Mouse (Mus musculus) myocyte (in vitro differentiated cells): ENCODE data around the gene Ppp6r2. TPM values are rescaled to one million over a fixed set of nuclear protein-coding genes. Genes with fewer than 3 reads are reported as not detected.

Experiments
- H3K27me3 ChIP-seq: one replicate; pipeline ENCODE4 v1.6.1; 2011; ENCODE audit not compliant: control insufficient read depth, insufficient read depth, insufficient read length
- H3K36me3 ChIP-seq: one replicate; pipeline ENCODE4 v1.6.1; 2011; ENCODE audit not compliant: control insufficient read depth, insufficient read depth
- H3K4me2 ChIP-seq: one replicate; pipeline ENCODE4 v1.6.1; 2011; ENCODE audit warnings: low read depth, control low read depth
- H3K4me3 ChIP-seq: one replicate; pipeline ENCODE4 v1.5.1; 2011; ENCODE audit warnings: mild to moderate bottlenecking, control low read depth, moderate library complexity
- H3K79me2 ChIP-seq: one replicate; pipeline ENCODE4 v1.6.1; 2011; ENCODE audit not compliant: control insufficient read depth, insufficient read depth
- H3ac ChIP-seq: one replicate; pipeline ENCODE4 v1.6.1; 2011; ENCODE audit not compliant: control insufficient read depth, insufficient read length
- CEBPB ChIP-seq: IDR thresholded peaks from 2 replicates; pipeline ENCODE4 v1.6.1; 2011; ENCODE audit warnings: mild to moderate bottlenecking, moderate library complexity; ENCODE audit not compliant: poor library complexity, insufficient read depth, severe bottlenecking
- E2F4 ChIP-seq: IDR thresholded peaks from one replicate; pipeline ENCODE4 v1.6.1; 2011; ENCODE audit warnings: mild to moderate bottlenecking, control low read depth, moderate library complexity; ENCODE audit not compliant: insufficient read depth
- MAX ChIP-seq: IDR thresholded peaks from one replicate; pipeline ENCODE4 v1.6.1; 2011; ENCODE audit warnings: low read depth, mild to moderate bottlenecking, control low read depth
- MYOD1 ChIP-seq, 3 experiments: IDR thresholded peaks; one replicate each; pipeline ENCODE4 v1.6.1; 2011; ENCODE audit warnings: control low read depth in 2 of 3, low read depth in 2 of 3, mild to moderate bottlenecking in 2 of 3, moderate library complexity in 1 of 3; ENCODE audit not compliant: insufficient read length in 2 of 3, control insufficient read depth in 1 of 3
- MYOG ChIP-seq, 3 experiments: IDR thresholded peaks; one replicate each; pipeline ENCODE4 v1.6.1; 2011; ENCODE audit warnings: control low read depth in 2 of 3, low read depth in 2 of 3, mild to moderate bottlenecking in 2 of 3; ENCODE audit not compliant: insufficient read length in 2 of 3, control insufficient read depth in 1 of 3, insufficient read depth in 1 of 3
- POLR2A ChIP-seq: IDR thresholded peaks from one replicate; pipeline ENCODE4 v1.6.1; 2011; ENCODE audit warnings: low read depth, mild to moderate bottlenecking, control low read depth, moderate library complexity; ENCODE audit not compliant: insufficient read length
- POLR2AphosphoS2 ChIP-seq: IDR thresholded peaks from one replicate; pipeline ENCODE4 v1.6.1; 2011; ENCODE audit warnings: low read depth, control low read depth; ENCODE audit not compliant: insufficient read length
- REST ChIP-seq: IDR thresholded peaks from one replicate; pipeline ENCODE4 v1.6.1; 2011; ENCODE audit warnings: mild to moderate bottlenecking, control low read depth, moderate library complexity; ENCODE audit not compliant: insufficient read depth, insufficient read length
- SRF ChIP-seq: IDR thresholded peaks from one replicate; pipeline ENCODE4 v1.6.1; 2011; ENCODE audit warnings: low read depth; ENCODE audit not compliant: control insufficient read depth, insufficient read length
- TCF12 ChIP-seq: IDR thresholded peaks from one replicate; pipeline ENCODE4 v1.6.1; 2011; ENCODE audit warnings: mild to moderate bottlenecking, control low read depth; ENCODE audit not compliant: poor library complexity, insufficient read depth, severe bottlenecking
- TCF3 ChIP-seq: IDR thresholded peaks from one replicate; pipeline ENCODE4 v1.6.1; 2011; ENCODE audit warnings: low read depth, control low read depth; ENCODE audit not compliant: insufficient read length
- USF1 ChIP-seq: IDR thresholded peaks from one replicate; pipeline ENCODE4 v1.6.1; 2011; ENCODE audit warnings: low read depth, mild to moderate bottlenecking, control low read depth, moderate library complexity
- polyA plus RNA-seq: library from polyadenylated mRNA; unstranded; fragments of >200 nt; fragmentation: generic; extraction: Trizol; gene quantifications from one replicate; pipeline ENCODE4 v1.2.1, GENCODE M21; 2012; ENCODE audit warnings: missing spikeins

The Ppp6r2 gene
- polyA plus RNA-seq, 1 experiment: 43.6 TPM

DNA sequence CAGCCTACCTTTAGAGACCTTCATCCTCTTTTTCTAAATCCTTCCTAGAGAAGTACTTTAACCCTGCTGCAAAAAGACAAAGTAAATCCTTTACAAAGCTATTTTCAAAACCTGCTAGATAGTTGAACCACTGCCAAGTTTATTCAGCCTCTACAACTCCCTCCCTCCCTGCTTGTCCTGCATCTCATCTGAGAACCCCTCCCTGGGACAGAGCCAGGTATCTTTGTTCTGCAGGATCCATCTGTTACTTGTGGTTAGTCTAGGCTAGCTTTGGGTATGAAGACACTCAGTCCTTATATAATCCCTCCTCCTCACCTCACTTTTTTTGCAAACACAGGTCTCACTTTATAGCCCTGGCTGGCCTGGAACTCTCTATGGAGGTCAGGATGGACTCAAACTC, 73.7 kb downstream of the Ppp6r2 start:
- H3K79me2 ChIP-seq: no peaks in the 10 kb centered on the region
- no peaks in the 10 kb centered on the region for H3K27me3 ChIP-seq

DNA sequence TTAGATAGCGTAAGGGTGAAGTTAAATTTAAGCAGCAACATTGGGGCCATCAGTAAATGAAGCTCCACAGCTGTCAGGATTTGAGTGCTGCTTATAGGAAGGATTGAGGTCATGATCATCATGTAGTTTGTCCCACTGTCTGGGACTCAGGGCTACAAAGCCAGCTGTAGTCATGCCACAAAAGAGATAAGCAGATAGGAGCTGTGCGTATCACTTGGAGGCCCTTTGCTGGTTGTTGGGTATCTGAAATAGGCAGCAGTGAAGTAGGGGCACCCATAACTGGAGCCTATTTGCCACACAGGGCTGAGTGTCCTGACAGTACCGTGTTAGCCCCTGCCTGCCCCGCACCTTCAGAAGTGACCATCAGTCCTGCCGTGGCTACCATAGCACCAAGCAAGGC, 74.1 kb downstream of the Ppp6r2 start:
- H3ac ChIP-seq: no peak overlapping the region
- no peaks in the 10 kb centered on the region for H3K27me3 ChIP-seq
- H3K4me3 ChIP-seq: no peak overlapping the region
- H3K79me2 ChIP-seq: no peaks in the 10 kb centered on the region
- peaks cover 65% of the 10 kb centered on the region for H3K36me3 ChIP-seq
- H3K4me2 ChIP-seq: no peak overlapping the region
- no peak for TF ChIP-seq CEBPB
- TF ChIP-seq POLR2AphosphoS2: peak; percentile 86
- no peak for TF ChIP-seq SRF
- TF ChIP-seq TCF3: no peak
- no peak for TF ChIP-seq MYOD1 (IDR thresholded peaks at IDR 0.05; ENCODE audit: control insufficient read depth in 1 of 3, insufficient read length in 2 of 3, low read depth in 2 of 3)
- no peak for TF ChIP-seq USF1
- no peak for TF ChIP-seq MYOG (IDR thresholded peaks at IDR 0.05; ENCODE audit: control insufficient read depth in 1 of 3, insufficient read depth in 1 of 3, insufficient read length in 2 of 3, low read depth in 2 of 3)

More for the DNA sequence above, 73.7 kb downstream of the Ppp6r2 start:
- no peak for TF ChIP-seq CEBPB
- TF ChIP-seq POLR2AphosphoS2: peak; percentile 3
- no peak overlapping the region for H3K4me2 ChIP-seq
- no peak overlapping the region for H3K4me3 ChIP-seq
- no peak overlapping the region for H3ac ChIP-seq
- H3K36me3 ChIP-seq: peaks cover 60% of the 10 kb centered on the region

DNA sequence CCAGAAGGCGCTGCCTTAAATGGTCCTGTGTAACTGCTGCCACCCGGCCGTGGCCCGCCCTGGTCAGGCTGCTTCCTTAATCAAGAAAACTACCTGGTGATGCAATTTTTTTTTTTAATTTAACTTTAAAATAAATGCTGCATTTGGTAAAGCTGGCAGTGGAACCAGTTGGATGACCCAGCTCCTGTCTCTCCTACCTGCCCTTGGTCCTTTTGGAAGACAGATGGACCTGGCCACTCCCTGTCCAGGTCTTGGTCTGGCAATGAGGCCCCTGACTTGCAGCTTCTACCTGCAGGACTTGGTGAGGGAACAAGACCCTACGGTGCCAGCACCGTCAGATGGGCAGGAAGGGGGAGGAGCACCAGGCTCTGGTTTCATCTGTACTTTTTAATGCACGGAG, 74.8 kb downstream of the Ppp6r2 start:
- Histone ChIP-seq H3K36me3 (peaks cover 71% of the 10 kb centered on the region), H3ac (no peak overlapping the region), H3K79me2 (no peaks in the 10 kb centered on the region), H3K4me2 (no peak overlapping the region), H3K4me3 (no peak overlapping the region), H3K27me3 (no peaks in the 10 kb centered on the region)
- no peak for TF ChIP-seq TCF12
- TF ChIP-seq POLR2A: no peak
- no peak for TF ChIP-seq USF1
- TF ChIP-seq E2F4: no peak
- TF ChIP-seq CEBPB: no peak
- no peak for TF ChIP-seq MYOG (IDR thresholded peaks at IDR 0.05; ENCODE audit: control insufficient read depth in 1 of 3, insufficient read depth in 1 of 3, insufficient read length in 2 of 3, low read depth in 2 of 3)
- no peak for TF ChIP-seq REST

DNA sequence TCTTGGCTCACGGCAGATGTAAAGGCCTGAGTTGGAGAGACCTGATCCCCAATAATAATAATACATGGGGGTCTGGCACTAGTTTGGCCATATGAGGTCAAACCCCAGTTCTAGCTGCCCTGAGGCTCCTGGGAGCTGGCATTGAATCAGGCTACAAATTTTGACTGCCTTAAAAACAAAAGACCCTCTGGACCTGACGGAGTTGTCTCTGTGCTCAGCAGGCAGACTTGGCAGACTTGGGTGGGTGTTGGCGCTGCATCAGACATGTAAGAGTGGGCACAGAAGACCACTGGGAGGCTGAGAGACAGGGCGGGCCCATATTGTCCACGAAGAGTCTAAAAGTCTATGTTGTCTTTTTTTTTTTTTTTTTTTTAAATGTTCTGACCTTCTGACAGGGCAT, 75.2 kb downstream of the Ppp6r2 start:
- Histone ChIP-seq H3K36me3 (peaks cover 72% of the 10 kb centered on the region), H3K27me3 (no peaks in the 10 kb centered on the region), H3K79me2 (no peaks in the 10 kb centered on the region), H3K4me2 (no peak overlapping the region), H3K4me3 (no peak overlapping the region), H3ac (no peak overlapping the region)
- no peak for TF ChIP-seq CEBPB
- peak; percentile 48 for TF ChIP-seq POLR2AphosphoS2
- no peak for TF ChIP-seq TCF3
- no peak for TF ChIP-seq MYOD1 (IDR thresholded peaks at IDR 0.05; ENCODE audit: control insufficient read depth in 1 of 3, insufficient read length in 2 of 3, low read depth in 2 of 3)
- no peak for TF ChIP-seq TCF12

DNA sequence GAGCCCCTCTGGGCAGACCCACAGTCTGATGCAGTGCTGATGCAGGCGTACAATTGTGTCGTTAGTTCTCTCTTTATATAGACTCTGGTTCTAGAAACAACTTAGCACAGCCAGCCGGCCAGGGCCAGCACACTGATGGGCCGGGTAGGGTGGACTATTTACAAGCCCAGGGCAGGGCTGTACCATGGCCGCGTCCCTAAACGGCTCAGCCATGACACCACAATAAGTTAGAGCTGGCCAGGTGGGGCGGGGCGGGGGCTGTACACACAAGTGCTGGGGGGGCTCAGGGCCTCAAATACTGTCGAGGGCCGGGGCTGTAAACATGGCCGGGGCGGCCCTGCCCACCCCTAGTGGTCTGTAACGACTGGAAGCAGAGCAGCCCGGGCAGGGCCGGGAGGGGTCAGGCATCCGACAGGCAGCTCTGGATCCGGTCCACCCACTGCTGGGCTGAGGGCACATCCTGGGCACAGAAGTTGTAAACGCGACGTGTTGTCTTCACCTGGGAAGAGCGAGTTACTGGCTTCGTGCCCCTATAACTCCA, 76.9 kb downstream of the Ppp6r2 start:
- Histone ChIP-seq H3K4me2 (no peak overlapping the region), H3K79me2 (no peaks in the 10 kb centered on the region), H3K27me3 (no peaks in the 10 kb centered on the region), H3K36me3 (peaks cover 69% of the 10 kb centered on the region), H3K4me3 (no peak overlapping the region), H3ac (no peak overlapping the region)
- TF ChIP-seq USF1: no peak
- peak; percentile 6 for TF ChIP-seq POLR2A
- TF ChIP-seq POLR2AphosphoS2: peak; percentile 30

DNA sequence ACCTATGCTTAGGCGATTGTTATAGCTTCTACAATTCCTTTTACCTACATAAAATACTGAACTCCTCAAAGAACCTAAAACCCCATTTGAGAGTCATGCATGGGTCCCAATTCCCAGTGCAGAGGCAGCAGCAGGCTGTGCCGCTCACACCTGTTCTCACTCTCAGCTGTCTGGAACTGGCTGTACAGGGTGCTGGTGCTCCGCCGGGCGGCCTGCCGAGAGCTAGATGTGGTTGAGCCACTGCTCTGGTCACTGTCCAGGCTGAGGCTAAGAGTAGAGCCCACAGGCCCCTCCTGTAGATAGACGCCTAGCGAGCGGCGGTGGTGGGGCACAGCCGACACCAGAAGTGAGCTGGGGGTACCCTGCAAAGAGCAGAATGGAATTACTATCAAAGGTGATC, 78.1 kb downstream of the Ppp6r2 start:
- TF ChIP-seq POLR2A (no peak), TCF12 (no peak), MYOD1 (IDR thresholded peaks at IDR 0.05; ENCODE audit: control insufficient read depth in 1 of 3, insufficient read length in 2 of 3, low read depth in 2 of 3) (peak in 1 of 3 experiments; percentile 32), USF1 (no peak), REST (no peak), SRF (no peak), POLR2AphosphoS2 (peak; percentile 46), MAX (no peak), CEBPB (no peak), MYOG (IDR thresholded peaks at IDR 0.05; ENCODE audit: control insufficient read depth in 1 of 3, insufficient read depth in 1 of 3, insufficient read length in 2 of 3, low read depth in 2 of 3) (peak in 2 of 3 experiments; percentile 42 to 54)

More for the DNA sequence above, 78.1 kb downstream of the Ppp6r2 start:
- no peak overlapping the region for H3K4me3 ChIP-seq
- no peaks in the 10 kb centered on the region for H3K79me2 ChIP-seq
- H3K36me3 ChIP-seq: peaks cover 59% of the 10 kb centered on the region
- no peak overlapping the region for H3ac ChIP-seq
- H3K27me3 ChIP-seq: no peaks in the 10 kb centered on the region
- H3K4me2 ChIP-seq: no peak overlapping the region
